Mouse (Mus musculus) brain, adult 2 months (tissue): Measurements from ENCODE around the gene Zar1l.

ENCODE experiments used
- DNase-seq: peaks from one replicate; pipeline ENCODE4 v3.0.0; 2011; ENCODE audit warnings: low read depth, low spot score

Gene Zar1l

DNA sequence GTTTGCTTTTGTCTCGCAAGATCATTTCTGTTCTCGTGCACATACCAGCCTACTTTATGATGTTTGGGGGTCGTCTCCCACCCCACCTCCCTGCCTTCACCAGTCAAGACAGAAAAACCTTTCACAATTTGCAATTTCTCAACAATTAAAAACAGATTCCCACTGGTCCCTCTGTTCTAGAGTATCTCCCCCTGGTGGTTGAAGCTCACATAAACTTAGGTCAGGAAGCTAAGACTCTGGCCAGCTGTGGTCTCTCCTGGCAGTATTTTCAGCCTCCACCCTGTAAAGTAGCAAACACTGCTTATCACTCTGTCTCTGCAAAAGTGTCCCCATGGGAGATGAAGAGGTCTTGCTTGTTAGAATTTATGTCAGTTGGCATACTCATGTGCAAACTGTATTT, 32.8 kb downstream of the Zar1l start:
- DNase-seq = peak; percentile 33

GRCm38 (mm10) chr5:150478612-150479011, 39.4 kb downstream of the Zar1l start:
- DNase-seq = no peak

DNA sequence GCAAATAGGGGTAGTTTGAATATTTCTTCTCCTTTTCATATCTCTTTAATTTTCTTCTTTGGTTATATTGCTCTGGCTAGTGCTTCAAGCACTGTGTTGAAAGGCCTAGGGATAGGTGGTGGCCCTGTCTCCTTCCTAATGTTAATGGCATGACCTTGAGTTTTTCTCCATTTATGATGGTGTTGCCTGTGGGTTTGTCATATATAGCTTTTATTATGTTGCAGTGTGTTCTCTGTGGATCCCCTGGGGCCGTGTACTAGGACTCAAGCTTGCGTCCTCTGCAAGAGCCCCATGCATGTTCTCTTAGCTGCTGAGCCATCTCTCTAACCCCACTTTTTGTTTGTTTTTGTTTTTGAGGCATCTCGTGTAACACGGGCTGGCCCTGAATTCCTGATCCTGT, 40.6 kb downstream of the Zar1l start:
- DNase-seq = no peak

DNA sequence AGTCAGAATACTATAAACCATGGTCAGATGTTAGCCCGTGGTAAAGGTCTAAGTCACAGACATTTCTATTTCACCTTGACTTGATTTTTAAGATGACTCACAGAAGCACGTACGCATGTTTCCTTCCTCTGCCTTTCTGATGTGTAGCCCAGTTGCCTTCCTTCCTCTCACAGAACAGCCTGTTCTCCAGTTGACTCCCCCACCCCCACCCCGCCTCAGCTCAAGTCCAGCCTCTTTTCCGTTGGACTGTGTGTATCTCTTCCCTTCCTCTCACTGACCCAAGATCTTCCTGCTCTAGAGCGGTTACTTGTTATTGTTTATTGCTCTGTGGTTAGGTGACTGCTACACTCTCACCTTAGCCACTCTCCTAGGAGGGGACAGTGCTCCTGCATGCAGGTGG, 49.5 kb downstream of the Zar1l start:
- no peak for DNase-seq

GRCm38 (mm10) chr5:150466132-150466531, 51.8 kb downstream of the Zar1l start:
- peak; percentile 97 for DNase-seq

GRCm38 (mm10) chr5:150465218-150465617, 52.7 kb downstream of the Zar1l start:
- DNase-seq = no peak

GRCm38 (mm10) chr5:150464721-150465120, 53.2 kb downstream of the Zar1l start:
- DNase-seq = no peak

DNA sequence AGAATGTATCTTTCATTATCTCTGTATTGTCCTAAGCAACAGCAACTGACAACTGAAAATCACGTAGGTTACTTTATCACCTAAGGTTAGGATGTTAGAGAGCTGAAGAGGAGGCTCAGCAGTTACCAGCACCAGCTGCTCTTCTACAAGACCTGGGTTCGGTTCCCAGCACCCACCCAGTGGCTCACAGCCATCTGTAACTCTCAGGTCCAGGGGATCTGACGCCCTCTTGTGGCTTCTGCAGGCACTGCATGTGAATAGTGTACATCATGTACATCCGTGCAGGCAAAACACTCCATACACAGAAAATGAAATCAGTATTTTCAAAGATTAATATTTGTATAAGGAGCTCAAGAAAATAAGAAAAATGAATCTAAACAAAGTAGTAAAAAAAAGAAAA, 58.2 kb downstream of the Zar1l start:
- DNase-seq = no peak

DNA sequence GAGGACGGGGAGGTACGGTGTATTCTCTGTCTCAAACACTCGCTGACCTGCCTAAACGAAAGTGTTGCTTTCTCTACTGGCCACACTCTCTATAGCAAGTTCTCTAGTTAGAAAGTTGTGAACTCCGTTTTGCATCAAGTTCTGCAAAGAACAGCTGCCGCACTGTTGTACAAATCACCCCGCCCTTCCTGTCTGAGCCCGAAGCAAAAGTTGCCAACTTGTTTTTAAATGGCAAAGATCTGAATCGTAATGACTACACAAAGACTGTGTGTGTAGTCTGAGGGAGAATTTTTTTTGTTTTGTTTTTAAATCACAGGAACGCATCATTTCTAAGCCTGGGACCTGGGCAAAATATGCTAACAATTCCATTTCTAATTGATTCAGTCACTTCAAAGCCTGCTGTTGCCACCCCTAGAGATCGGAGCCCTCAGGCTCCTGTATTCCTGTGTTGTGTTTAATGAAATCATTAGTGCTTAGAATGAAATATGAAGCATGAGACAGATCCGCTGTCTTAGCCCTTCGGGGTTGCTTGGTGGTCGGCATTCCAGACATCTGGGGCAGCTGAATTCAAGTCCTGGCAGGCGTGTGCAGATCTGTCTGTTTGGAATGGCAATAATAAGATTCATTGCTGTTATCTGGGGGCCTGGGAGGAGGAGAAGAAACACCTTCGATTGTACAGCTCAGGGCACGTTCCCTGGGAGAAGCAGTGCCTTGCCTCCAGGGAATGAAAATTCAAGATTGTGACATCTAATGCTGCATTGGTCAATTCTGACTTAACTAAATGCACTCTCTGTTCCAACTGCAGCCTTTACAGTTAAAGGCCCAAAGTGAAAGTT, 59.8 kb downstream of the Zar1l start:
- peak; percentile 33 for DNase-seq

DNA sequence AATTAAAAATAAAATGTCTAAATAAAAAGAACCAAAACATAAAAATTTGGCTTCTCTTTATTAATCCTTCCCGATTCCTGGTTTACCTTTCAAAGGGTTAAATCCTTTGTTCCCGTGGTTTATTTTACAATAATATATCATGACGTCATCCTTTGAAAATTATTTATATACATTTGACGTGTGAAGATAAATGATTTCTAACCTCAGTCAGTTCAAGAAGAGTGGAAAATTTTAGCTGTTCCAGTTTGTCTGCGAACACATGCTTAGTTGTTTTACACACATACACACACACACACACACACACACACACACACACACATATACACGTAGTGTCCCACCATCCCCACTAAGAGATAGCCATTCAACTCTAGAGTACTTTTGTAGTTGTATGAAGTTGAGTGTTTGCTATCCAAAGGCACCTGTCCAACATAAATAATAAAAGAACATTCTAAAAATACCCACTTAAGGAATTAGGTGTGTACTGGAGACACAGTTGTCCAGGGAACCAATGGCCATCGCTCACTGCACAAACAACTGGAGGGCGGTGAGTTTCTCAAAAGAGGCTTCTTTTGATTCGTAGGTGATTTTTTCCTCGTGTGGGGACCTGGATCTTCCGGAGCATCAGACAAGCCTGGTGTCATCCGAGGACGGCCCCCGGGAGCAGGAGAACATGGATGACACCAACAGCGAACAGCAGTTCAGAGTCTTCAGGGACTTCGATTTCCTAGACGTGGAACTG, 60.6 kb downstream of the Zar1l start:
- DNase-seq = no peak
